Mouse (Mus musculus): ENCODE measurements around the gene Taf1c. TPM values are rescaled to one million over a fixed set of nuclear protein-coding genes. Genes with fewer than 3 reads are reported as not detected.

The Taf1c gene
- polyA plus RNA-seq, 1 experiment: 10.2 TPM

DNA sequence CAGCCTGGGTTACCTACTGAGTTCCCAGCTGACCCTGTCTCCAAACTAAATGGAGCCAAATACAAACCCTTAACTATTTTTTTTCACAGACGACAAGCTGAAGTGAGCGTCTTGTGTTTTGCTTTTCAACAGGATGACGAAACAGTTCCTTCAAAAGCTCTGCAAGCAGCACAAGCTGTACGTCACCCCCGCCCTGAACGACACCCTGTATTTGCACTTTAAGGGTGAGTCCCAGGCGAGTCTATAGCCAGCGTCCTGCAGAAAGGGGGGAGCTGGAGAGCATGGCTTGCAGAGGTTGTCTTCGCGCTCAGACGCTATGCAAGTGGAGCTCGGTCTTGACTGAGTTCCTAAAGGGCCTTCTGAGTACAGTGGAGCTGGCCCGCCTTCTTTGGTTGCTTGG, 25.9 kb downstream of the Taf1c start:
- Histone ChIP-seq H3K27me3 (replicated peaks; ENCODE audit: control insufficient read depth, insufficient read depth, low read length) (no peaks in the 10 kb centered on the region), H3K36me3 (ENCODE audit: control insufficient read depth, insufficient read depth, low read length) (no peaks in the 10 kb centered on the region), H3K4me1 (ENCODE audit: control insufficient read depth, insufficient read depth, low read length) (peaks cover 1% of the 10 kb centered on the region; the same call in 1 of the 2 replicates), H3K27ac (ENCODE audit: insufficient read depth, low read depth, low read length) (no peak overlapping the region), H3K4me3 (ENCODE audit: insufficient read depth, low read depth, low read length) (no peak overlapping the region)
- WGBS: 64% methylated on average over 13 of the region's 13 CpGs
- DNase-seq: no peak
- TF ChIP-seq CTCF (conservative IDR thresholded peaks at IDR 0.05; ENCODE audit: insufficient read depth, insufficient read length, low read depth, low read length) (no peak), POLR2A (IDR thresholded peaks at IDR 0.05; ENCODE audit: low read depth, low read length) (no peak)

DNA sequence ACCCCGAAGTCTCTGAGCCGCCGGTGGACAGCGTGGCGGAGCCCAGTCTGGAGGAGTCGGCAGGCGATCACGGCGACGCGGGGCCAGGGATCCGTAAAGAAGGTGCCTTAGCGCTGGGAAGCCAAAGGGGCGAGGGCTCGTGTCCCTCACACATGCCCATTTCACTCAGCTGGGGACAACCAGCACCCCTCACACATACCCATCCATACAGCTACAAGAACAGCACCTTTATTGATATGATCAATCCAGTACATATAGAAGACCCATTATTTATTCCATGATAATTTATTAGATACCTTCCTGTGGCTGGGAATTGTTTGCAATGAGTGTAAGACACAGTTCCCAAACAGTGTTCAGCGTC, 29.7 kb downstream of the Taf1c start:
- 2% methylated on average over 16 of the region's 16 CpGs for WGBS

DNA sequence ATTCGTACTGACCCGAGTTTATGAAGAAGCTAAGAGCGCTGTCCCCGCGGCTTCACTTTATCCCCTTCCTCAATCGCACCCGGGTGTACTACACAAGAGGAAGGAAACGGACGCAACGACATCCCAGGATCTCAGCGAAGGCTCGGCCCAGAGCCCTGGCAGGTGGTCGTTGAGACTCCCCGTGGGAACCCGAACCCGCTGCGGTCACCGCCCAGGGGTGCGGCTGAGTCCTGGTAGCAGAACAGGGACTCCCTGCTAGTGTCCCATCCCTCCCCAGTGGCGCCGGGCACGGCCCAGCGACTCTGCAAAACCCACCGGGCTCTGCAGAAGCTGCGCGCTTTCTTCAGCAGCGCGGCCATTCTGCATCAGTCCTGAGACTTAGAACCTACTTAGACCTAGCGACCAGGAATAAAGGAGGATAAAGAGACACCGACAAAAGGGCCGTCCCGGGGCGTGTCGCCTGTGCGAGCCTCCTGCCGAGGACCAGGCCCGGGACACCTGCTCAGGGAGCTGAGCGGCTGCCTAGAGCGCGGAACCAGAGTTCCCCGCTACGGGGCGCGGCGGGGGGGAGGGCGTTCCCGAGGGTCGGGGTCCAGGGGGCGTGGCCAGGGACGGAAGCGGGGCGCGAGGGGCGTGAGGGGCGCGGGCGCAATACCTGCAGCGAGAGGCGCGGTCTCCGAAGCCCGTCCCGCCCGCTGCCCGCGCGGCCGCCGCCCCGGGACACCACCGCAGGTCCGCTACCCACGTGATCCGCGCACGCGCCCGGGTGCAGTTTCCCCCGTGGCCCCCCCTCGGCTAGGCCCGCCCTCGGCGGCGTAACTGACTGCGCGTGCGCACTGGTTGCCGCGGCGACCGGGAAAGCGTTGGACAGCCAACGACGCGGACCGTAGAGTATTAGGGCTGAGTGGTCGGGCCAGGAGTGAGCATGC, 30.3 kb downstream of the Taf1c start, which contains the start of the genes Hsdl1 and Dnaaf1:
Gene Hsdl1, minus strand, starts transcription at position 747 of the 929 bp plus-strand sequence.
Gene Dnaaf1, plus strand, starts transcription at position 799 of the 929 bp plus-strand sequence.
- no peaks in the 10 kb centered on the region for H3K27me3 ChIP-seq (replicated peaks; ENCODE audit: control insufficient read depth, insufficient read depth, low read length)
- DNase-seq: peak; percentile 98
- WGBS: 1% methylated on average over 97 of the region's 97 CpGs
- TF ChIP-seq CTCF (conservative IDR thresholded peaks at IDR 0.05; ENCODE audit: insufficient read depth, insufficient read length, low read depth, low read length) (0 out of 2 replicates have a peak, but pooled peaks have one; percentile 16), POLR2A (IDR thresholded peaks at IDR 0.05; ENCODE audit: low read depth, low read length) (peak; percentile 43)
- peak within 1 kb of the TSS; percentile 77 for H3K4me3 ChIP-seq (ENCODE audit: insufficient read depth, low read depth, low read length)
- no peak within 1 kb of the TSS for H3K27ac ChIP-seq (ENCODE audit: insufficient read depth, low read depth, low read length)
- H3K36me3 ChIP-seq (ENCODE audit: control insufficient read depth, insufficient read depth, low read length): no peaks in the 10 kb centered on the region
- H3K4me1 ChIP-seq (ENCODE audit: control insufficient read depth, insufficient read depth, low read length): peaks cover 5% of the 10 kb centered on the region; the same call in 1 of the 2 replicates

More for the DNA sequence above, 29.7 kb downstream of the Taf1c start:
- H3K4me1 ChIP-seq (ENCODE audit: control insufficient read depth, insufficient read depth, low read length): peaks cover 5% of the 10 kb centered on the region; the same call in 1 of the 2 replicates
- DNase-seq: no peak
- no peak for TF ChIP-seq POLR2A (IDR thresholded peaks at IDR 0.05; ENCODE audit: low read depth, low read length)
- no peak for TF ChIP-seq CTCF (conservative IDR thresholded peaks at IDR 0.05; ENCODE audit: insufficient read depth, insufficient read length, low read depth, low read length)
- H3K36me3 ChIP-seq (ENCODE audit: control insufficient read depth, insufficient read depth, low read length): no peaks in the 10 kb centered on the region
- H3K4me3 ChIP-seq (ENCODE audit: insufficient read depth, low read depth, low read length): peak overlapping the region; percentile 77
- H3K27ac ChIP-seq (ENCODE audit: insufficient read depth, low read depth, low read length): no peak overlapping the region
- H3K27me3 ChIP-seq (replicated peaks; ENCODE audit: control insufficient read depth, insufficient read depth, low read length): no peaks in the 10 kb centered on the region

DNA sequence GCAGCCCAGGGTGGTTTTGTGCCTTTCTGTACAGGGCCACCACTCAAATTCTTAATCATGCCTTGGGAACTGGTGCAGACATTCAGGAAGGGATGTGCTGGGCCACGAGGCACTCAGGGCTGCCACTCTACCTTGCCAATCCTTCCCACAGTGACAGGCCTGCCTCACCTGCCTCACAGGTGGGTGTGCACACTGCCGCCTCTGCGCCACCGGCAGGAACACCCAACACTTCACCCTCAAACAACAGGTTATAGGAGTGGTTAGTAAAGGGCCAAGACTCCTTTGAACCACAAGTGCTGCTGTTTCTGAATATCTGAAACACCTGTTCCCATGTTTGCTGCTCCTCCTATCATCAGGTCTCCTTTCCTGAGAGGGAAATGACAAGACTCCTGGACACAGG, 32.6 kb downstream of the Taf1c start:
- no peak overlapping the region for H3K4me3 ChIP-seq (ENCODE audit: insufficient read depth, low read depth, low read length)
- no peak for TF ChIP-seq POLR2A (IDR thresholded peaks at IDR 0.05; ENCODE audit: low read depth, low read length)
- no peak for TF ChIP-seq CTCF (conservative IDR thresholded peaks at IDR 0.05; ENCODE audit: insufficient read depth, insufficient read length, low read depth, low read length)
- DNase-seq: no peak
- peaks cover 5% of the 10 kb centered on the region; the same call in 1 of the 2 replicates for H3K4me1 ChIP-seq (ENCODE audit: control insufficient read depth, insufficient read depth, low read length)
- no peaks in the 10 kb centered on the region for H3K36me3 ChIP-seq (ENCODE audit: control insufficient read depth, insufficient read depth, low read length)
- WGBS: 90% methylated on average over 4 of the region's 4 CpGs
- H3K27ac ChIP-seq (ENCODE audit: insufficient read depth, low read depth, low read length): no peak overlapping the region
- no peaks in the 10 kb centered on the region for H3K27me3 ChIP-seq (replicated peaks; ENCODE audit: control insufficient read depth, insufficient read depth, low read length)

DNA sequence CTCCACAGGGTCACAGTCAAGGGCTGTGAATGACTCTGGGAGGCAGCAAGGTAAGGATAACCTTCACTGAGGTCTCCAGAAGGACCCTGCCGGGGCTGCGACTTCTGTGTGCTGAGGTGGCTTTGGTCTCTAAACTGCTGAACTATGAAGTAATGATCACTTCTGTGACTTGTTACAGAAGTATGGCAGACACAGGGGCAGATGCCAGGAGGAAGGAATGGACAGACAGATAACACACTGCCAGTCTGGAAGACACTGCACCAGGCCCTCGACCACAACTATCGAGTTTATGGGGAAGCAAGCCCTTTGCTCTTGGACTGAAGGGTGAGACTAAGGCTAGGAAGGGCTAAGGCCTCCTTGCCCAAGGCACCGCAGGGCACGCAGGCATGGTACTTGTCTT, 33.9 kb downstream of the Taf1c start:
- Histone ChIP-seq H3K27ac (ENCODE audit: insufficient read depth, low read depth, low read length) (no peak overlapping the region), H3K4me1 (ENCODE audit: control insufficient read depth, insufficient read depth, low read length) (peaks cover 5% of the 10 kb centered on the region; the same call in 1 of the 2 replicates), H3K27me3 (replicated peaks; ENCODE audit: control insufficient read depth, insufficient read depth, low read length) (no peaks in the 10 kb centered on the region), H3K4me3 (ENCODE audit: insufficient read depth, low read depth, low read length) (no peak overlapping the region), H3K36me3 (ENCODE audit: control insufficient read depth, insufficient read depth, low read length) (no peaks in the 10 kb centered on the region)
- TF ChIP-seq POLR2A (IDR thresholded peaks at IDR 0.05; ENCODE audit: low read depth, low read length): no peak
- TF ChIP-seq CTCF (conservative IDR thresholded peaks at IDR 0.05; ENCODE audit: insufficient read depth, insufficient read length, low read depth, low read length): no peak
- DNase-seq: no peak
- WGBS: 78% methylated on average over 6 of the region's 6 CpGs

DNA sequence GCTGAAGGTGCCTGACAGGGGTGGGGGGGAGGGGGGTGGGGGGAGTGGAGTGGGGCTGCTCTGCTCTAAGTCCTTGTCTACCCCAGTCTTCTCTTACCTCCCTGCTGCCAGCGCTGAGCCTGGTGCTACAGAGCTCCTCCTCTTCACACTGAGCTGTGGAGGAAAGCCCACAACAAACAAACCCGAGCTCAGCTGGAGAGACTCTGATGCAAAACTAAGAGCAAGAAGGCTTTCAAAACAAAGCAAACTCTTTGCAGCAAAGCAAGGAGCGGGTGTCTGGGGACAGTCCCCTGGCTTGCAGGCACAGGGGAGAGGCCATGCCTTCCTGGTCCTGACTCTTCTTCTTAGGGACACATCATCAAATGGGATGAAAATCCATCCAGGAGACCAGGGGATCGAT, 35.1 kb downstream of the Taf1c start:
- Histone ChIP-seq H3K4me3 (ENCODE audit: insufficient read depth, low read depth, low read length) (no peak overlapping the region), H3K27me3 (replicated peaks; ENCODE audit: control insufficient read depth, insufficient read depth, low read length) (no peaks in the 10 kb centered on the region), H3K4me1 (ENCODE audit: control insufficient read depth, insufficient read depth, low read length) (peaks cover 5% of the 10 kb centered on the region; the same call in 1 of the 2 replicates), H3K36me3 (ENCODE audit: control insufficient read depth, insufficient read depth, low read length) (no peaks in the 10 kb centered on the region), H3K27ac (ENCODE audit: insufficient read depth, low read depth, low read length) (no peak overlapping the region)
- no peak for TF ChIP-seq POLR2A (IDR thresholded peaks at IDR 0.05; ENCODE audit: low read depth, low read length)
- no peak for TF ChIP-seq CTCF (conservative IDR thresholded peaks at IDR 0.05; ENCODE audit: insufficient read depth, insufficient read length, low read depth, low read length)
- DNase-seq: no peak
- WGBS: 71% methylated on average over 4 of the region's 4 CpGs

DNA sequence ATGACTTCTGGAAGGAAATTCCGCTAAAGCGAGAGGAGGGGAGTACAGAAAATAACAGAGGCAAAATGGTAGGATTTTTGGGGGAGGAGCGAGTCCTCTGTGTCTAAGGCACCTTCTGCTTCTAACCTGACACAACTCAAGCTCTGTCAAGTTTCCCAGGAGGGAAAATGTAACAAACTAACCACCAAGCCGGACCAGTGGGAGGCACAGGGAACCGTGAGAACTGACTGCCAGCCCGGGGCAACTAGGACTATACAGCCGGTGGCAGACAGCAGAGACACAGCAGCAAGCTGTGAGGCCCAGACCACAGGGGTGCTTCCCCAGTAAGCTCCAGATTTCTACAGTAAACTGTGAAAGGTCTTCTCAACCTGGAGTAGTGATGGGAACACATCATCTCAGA, 36.1 kb downstream of the Taf1c start:
- H3K4me3 ChIP-seq (ENCODE audit: insufficient read depth, low read depth, low read length): no peak overlapping the region
- no peak overlapping the region for H3K27ac ChIP-seq (ENCODE audit: insufficient read depth, low read depth, low read length)
- H3K4me1 ChIP-seq (ENCODE audit: control insufficient read depth, insufficient read depth, low read length): peaks cover 3% of the 10 kb centered on the region; the same call in 1 of the 2 replicates
- no peak for DNase-seq
- WGBS: 82% methylated on average over 7 of the region's 7 CpGs
- TF ChIP-seq CTCF (conservative IDR thresholded peaks at IDR 0.05; ENCODE audit: insufficient read depth, insufficient read length, low read depth, low read length) (no peak), POLR2A (IDR thresholded peaks at IDR 0.05; ENCODE audit: low read depth, low read length) (no peak)
- H3K27me3 ChIP-seq (replicated peaks; ENCODE audit: control insufficient read depth, insufficient read depth, low read length): no peaks in the 10 kb centered on the region
- no peaks in the 10 kb centered on the region for H3K36me3 ChIP-seq (ENCODE audit: control insufficient read depth, insufficient read depth, low read length)

Measured in kidney, adult 2 months (tissue).